ENCODE assay signal across 17 mouse cellular contexts in the genomic region with DNA sequence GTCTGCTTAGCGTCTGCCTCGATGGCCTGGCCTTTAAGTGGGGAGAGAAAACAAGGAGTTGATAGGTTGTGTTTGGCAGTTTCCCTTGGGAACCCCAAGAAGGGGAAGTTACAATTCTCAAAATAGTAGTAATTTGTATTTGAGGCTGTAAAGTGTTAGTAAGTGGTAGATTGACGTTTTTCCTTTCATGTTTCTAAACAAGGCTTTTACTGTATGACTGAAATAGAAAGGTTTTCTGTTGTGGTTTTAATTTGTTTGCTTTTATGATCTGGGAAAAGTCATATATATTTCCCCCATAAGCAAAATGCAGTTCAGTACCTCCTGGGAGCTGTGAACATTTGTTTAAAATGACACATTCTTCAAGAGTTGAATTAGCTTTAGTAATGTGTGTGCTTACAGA.
"Had no signal": no experiment of that assay in that cellular context is flagged by ENCODE, and none has a peak within 500 bp of the region (broad histone marks: within the 10 kb centered on the region; RNA-seq: fewer than 3 reads in every experiment).

No protein-coding gene starts in this region.

- H3K4me3 ChIP-seq: neural tube, embryonic 12.5 days; neural tube, embryonic 13.5 days; neural tube, embryonic 15.5 days; stomach, embryonic 15.5 days had no signal

- H3K4me2 ChIP-seq: neural tube, embryonic 12.5 days; neural tube, embryonic 13.5 days; neural tube, embryonic 15.5 days; stomach, embryonic 15.5 days had no signal

- H3K9ac ChIP-seq: neural tube, embryonic 12.5 days; neural tube, embryonic 13.5 days; neural tube, embryonic 15.5 days; stomach, embryonic 15.5 days had no signal

- H3K4me1 ChIP-seq: neural tube, embryonic 12.5 days; neural tube, embryonic 13.5 days; neural tube, embryonic 15.5 days; stomach, embryonic 15.5 days had no signal

- DNase-seq: retina, postnatal 1 day; right cerebral cortex, adult 18-20 months; right cerebral cortex, postnatal 14 days; right cerebral cortex, postnatal 25 days; right cerebral cortex, postnatal 4 days; spleen, adult 18-20 months; thymus, adult 18-20 months; thymus, adult 2 months; thymus, postnatal 14 days; thymus, postnatal 25 days; thymus, postnatal 36 days; thymus, postnatal 4 days had no signal

- H3K27ac ChIP-seq: neural tube, embryonic 12.5 days; neural tube, embryonic 13.5 days; neural tube, embryonic 15.5 days; stomach, embryonic 15.5 days; stomach, postnatal 0 days had no signal

- H3K9me3 ChIP-seq: neural tube, embryonic 12.5 days; neural tube, embryonic 13.5 days; neural tube, embryonic 15.5 days; stomach, embryonic 15.5 days had no signal

- H3K27me3 ChIP-seq: neural tube, embryonic 12.5 days; neural tube, embryonic 13.5 days; neural tube, embryonic 15.5 days; stomach, embryonic 15.5 days had no signal
